Mouse (Mus musculus): ENCODE measurements around the gene Plcxd2. TPM values are rescaled to one million over a fixed set of nuclear protein-coding genes. Genes with fewer than 3 reads are reported as not detected.
A peak's percentile ranks its signal among the peaks of the same experiment; 100 is the strongest.

The Plcxd2 gene
- polyA plus RNA-seq, 2 experiments from 2014 or later = 3.2 to 6.8 TPM

GRCm38 (mm10) chr16:45984610-45985606, 25.1 kb downstream of the Plcxd2 start:
- ATAC-seq = no peak

GRCm38 (mm10) chr16:45976251-45976650, 33.8 kb downstream of the Plcxd2 start:
- no peak for ATAC-seq

GRCm38 (mm10) chr16:45973959-45974686, 35.9 kb downstream of the Plcxd2 start:
- ATAC-seq = peak; percentile 40

- no peak for ATAC-seq
Measured at GRCm38 (mm10) chr16:45970187-45970586, 39.8 kb downstream of the Plcxd2 start.

- ATAC-seq = no peak
Measured at GRCm38 (mm10) chr16:45968716-45969115, 41.3 kb downstream of the Plcxd2 start.

- peak; percentile 74 for ATAC-seq
Measured at GRCm38 (mm10) chr16:45967471-45967870, 42.5 kb downstream of the Plcxd2 start.

- ATAC-seq = no peak
Measured at GRCm38 (mm10) chr16:45966604-45967003, 43.4 kb downstream of the Plcxd2 start.

- ATAC-seq = no peak
Measured at GRCm38 (mm10) chr16:45964777-45965176, 45.2 kb downstream of the Plcxd2 start.

- no peak for ATAC-seq
Measured at GRCm38 (mm10) chr16:45963837-45964236, 46.2 kb downstream of the Plcxd2 start.

GRCm38 (mm10) chr16:45963088-45963487, 46.9 kb downstream of the Plcxd2 start:
- ATAC-seq = no peak

GRCm38 (mm10) chr16:45960978-45961377, 49.0 kb downstream of the Plcxd2 start:
- no peak for ATAC-seq

- ATAC-seq = no peak
Measured at GRCm38 (mm10) chr16:45956390-45956950, 53.5 kb downstream of the Plcxd2 start.

- no peak for ATAC-seq
Measured at GRCm38 (mm10) chr16:45953394-45953793, 56.6 kb downstream of the Plcxd2 start, which contains the start of gene Phldb2. Gene Phldb2, minus strand, starts transcription at chr16:45953598.

GRCm38 (mm10) chr16:45952501-45952900, 57.5 kb downstream of the Plcxd2 start:
- peak; percentile 76 for ATAC-seq

GRCm38 (mm10) chr16:45952035-45952434, 58.0 kb downstream of the Plcxd2 start:
- no peak for ATAC-seq

GRCm38 (mm10) chr16:45946335-45946734, 63.7 kb downstream of the Plcxd2 start:
- no peak for ATAC-seq

- ATAC-seq = no peak
Measured at GRCm38 (mm10) chr16:45945649-45946048, 64.4 kb downstream of the Plcxd2 start.

- ATAC-seq = no peak
Measured at GRCm38 (mm10) chr16:45945174-45945631, 64.8 kb downstream of the Plcxd2 start.

- ATAC-seq = peak; percentile 96
Measured at GRCm38 (mm10) chr16:45942169-45942891, 67.7 kb downstream of the Plcxd2 start.

GRCm38 (mm10) chr16:45940701-45941100, 69.3 kb downstream of the Plcxd2 start:
- no peak for ATAC-seq

- no peak for ATAC-seq
Measured at GRCm38 (mm10) chr16:45939436-45939835, 70.6 kb downstream of the Plcxd2 start.

- no peak for ATAC-seq
Measured at GRCm38 (mm10) chr16:45937381-45937780, 72.6 kb downstream of the Plcxd2 start.

Data from activated CD4-positive, CD25-positive, alpha-beta regulatory T cell, adult 4 months (primary cell).